Mouse (Mus musculus) midbrain, embryonic 11.5 days (tissue): ENCODE measurements around the gene Ucp2. TPM values are rescaled to one million over a fixed set of nuclear protein-coding genes. Genes with fewer than 3 reads are reported as not detected.

Experiments used
- ATAC-seq: fragments of 200-750 bp; cut with Nextera tagmentation; 2 replicates; pipeline ENCODE4 v1.8.0; 2017; ENCODE audit warnings: moderate TSS enrichment, moderate library complexity; ENCODE audit not compliant: low FRiP score
- DNase-seq: peaks from one replicate; pipeline ENCODE4 v3.0.0; 2015; ENCODE audit warnings: low spot score; ENCODE audit errors: missing footprints
- H3K27ac ChIP-seq: fragments of 300-500 bp; sonication (generic); 2 replicates; pipeline ENCODE4 v1.5.1; 2014; ENCODE audit warnings: low read depth, low read length
- H3K27me3 ChIP-seq: fragments of 300-500 bp; sonication (generic); 2 replicates; pipeline ENCODE4 v1.6.1; 2014; ENCODE audit warnings: mild to moderate bottlenecking, low read length, moderate library complexity, mixed read lengths; ENCODE audit not compliant: control insufficient read depth, insufficient read depth
- H3K36me3 ChIP-seq: fragments of 300-500 bp; sonication (generic); 2 replicates; pipeline ENCODE4 v1.6.1; 2014; ENCODE audit warnings: mild to moderate bottlenecking, low read length, moderate library complexity, mixed read lengths; ENCODE audit not compliant: control insufficient read depth, insufficient read depth
- H3K4me1 ChIP-seq: fragments of 300-500 bp; sonication (generic); 2 replicates; pipeline ENCODE4 v1.6.1; 2014; ENCODE audit warnings: low read length; ENCODE audit not compliant: control insufficient read depth, insufficient read depth
- H3K4me2 ChIP-seq: fragments of 300-500 bp; sonication (generic); 2 replicates; pipeline ENCODE4 v1.6.1; 2014; ENCODE audit warnings: mild to moderate bottlenecking, moderate library complexity
- H3K4me3 ChIP-seq: fragments of 300-500 bp; sonication (generic); 2 replicates; pipeline ENCODE4 v1.5.1; 2014; ENCODE audit warnings: low read depth, low read length
- H3K9ac ChIP-seq: fragments of 300-500 bp; sonication (generic); 2 replicates; pipeline ENCODE4 v1.6.1; 2014; ENCODE audit warnings: low read length
- H3K9me3 ChIP-seq: fragments of 300-500 bp; sonication (generic); 2 replicates; pipeline ENCODE4 v1.6.1; 2016; ENCODE audit warnings: low read length; ENCODE audit not compliant: control insufficient read depth
- WGBS: fragments of 180-500 bp; shearing (Covaris S2); extraction: QIAGEN DNeasy Blood & Tissue Kit; methylation state at CpG from one replicate; pipeline ENCODE4 v1.1.7; 2014; 5-methylcytosine and 5-hydroxymethylcytosine counted together
- polyA plus RNA-seq: library from polyadenylated mRNA; unstranded; fragments of >200 nt; fragmentation: Nextera tagmentation; extraction: Ambion mirVana; gene quantifications from 2 replicates; pipeline ENCODE4 v1.2.1, GENCODE M21; 2014

The Ucp2 gene
- polyA plus RNA-seq, 1 experiment from 2014 or later = 80.4 TPM

- DNase-seq = no peak
- H3K27ac ChIP-seq = no peak overlapping the region
- H3K4me1 ChIP-seq = no peaks in the 10 kb centered on the region
- no peaks in the 10 kb centered on the region for H3K9me3 ChIP-seq
- no peak overlapping the region for H3K4me3 ChIP-seq
- no peak overlapping the region for H3K9ac ChIP-seq
- H3K4me2 ChIP-seq = no peak overlapping the region
- H3K36me3 ChIP-seq = no peaks in the 10 kb centered on the region
- 88% methylated on average over 5 of the region's 5 CpGs for whole genome bisulfite sequencing
- ATAC-seq = no peak
- no peaks in the 10 kb centered on the region for H3K27me3 ChIP-seq
These were observed 37.6 kb downstream of the Ucp2 start for GRCm38 (mm10) chr7:100530766-100531165.

DNA sequence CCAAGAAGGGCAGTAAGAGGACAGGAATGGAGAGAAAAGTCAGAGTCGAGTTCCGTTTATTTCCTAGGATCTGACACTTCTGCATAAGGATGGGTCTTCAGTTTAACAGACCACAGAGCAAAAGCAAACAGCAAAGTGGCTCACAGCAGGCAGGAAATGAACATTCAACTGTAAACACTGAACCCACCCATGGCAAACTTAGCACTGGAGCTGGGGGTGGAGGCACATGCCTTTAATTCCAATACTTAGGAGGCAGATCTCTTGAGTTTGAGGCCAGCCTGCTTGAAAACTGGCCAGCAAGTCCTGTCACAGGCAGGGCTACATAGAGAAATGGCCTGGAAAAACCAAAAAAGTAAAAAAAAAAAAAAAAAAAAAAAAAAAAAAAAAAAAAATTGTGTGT is 40.4 kb downstream of the Ucp2 start:
- Histone ChIP-seq H3K9me3 (no peaks in the 10 kb centered on the region), H3K4me2 (no peak overlapping the region), H3K4me1 (peaks cover 6% of the 10 kb centered on the region), H3K9ac (no peak overlapping the region), H3K27me3 (no peaks in the 10 kb centered on the region), H3K27ac (no peak overlapping the region), H3K4me3 (no peak overlapping the region), H3K36me3 (no peaks in the 10 kb centered on the region)
- DNase-seq (no peak), ATAC-seq (no peak)
- 74% methylated on average over 2 of the region's 2 CpGs for WGBS

- Histone ChIP-seq H3K36me3 (peaks cover 2% of the 10 kb centered on the region), H3K27ac (no peak overlapping the region), H3K27me3 (no peaks in the 10 kb centered on the region), H3K4me1 (peaks cover 6% of the 10 kb centered on the region), H3K4me3 (no peak overlapping the region), H3K9ac (no peak overlapping the region), H3K9me3 (no peaks in the 10 kb centered on the region), H3K4me2 (no peak overlapping the region)
- DNase-seq = no peak
- WGBS = 79% methylated on average over 3 of the region's 3 CpGs
- ATAC-seq = no peak
These were observed 41.1 kb downstream of the Ucp2 start for GRCm38 (mm10) chr7:100534216-100534615.

GRCm38 (mm10) chr7:100535831-100536230 is 42.7 kb downstream of the Ucp2 start:
- H3K27ac ChIP-seq = no peak overlapping the region
- DNase-seq (no peak), ATAC-seq (no peak)
- no peak overlapping the region for H3K4me2 ChIP-seq
- H3K9me3 ChIP-seq = no peaks in the 10 kb centered on the region
- peaks cover 12% of the 10 kb centered on the region for H3K36me3 ChIP-seq
- 82% methylated on average over 2 of the region's 2 CpGs for WGBS
- H3K27me3 ChIP-seq = no peaks in the 10 kb centered on the region; the same call in 1 of the 2 replicates
- no peak overlapping the region for H3K9ac ChIP-seq
- no peak overlapping the region for H3K4me3 ChIP-seq
- peaks cover 6% of the 10 kb centered on the region for H3K4me1 ChIP-seq

DNA sequence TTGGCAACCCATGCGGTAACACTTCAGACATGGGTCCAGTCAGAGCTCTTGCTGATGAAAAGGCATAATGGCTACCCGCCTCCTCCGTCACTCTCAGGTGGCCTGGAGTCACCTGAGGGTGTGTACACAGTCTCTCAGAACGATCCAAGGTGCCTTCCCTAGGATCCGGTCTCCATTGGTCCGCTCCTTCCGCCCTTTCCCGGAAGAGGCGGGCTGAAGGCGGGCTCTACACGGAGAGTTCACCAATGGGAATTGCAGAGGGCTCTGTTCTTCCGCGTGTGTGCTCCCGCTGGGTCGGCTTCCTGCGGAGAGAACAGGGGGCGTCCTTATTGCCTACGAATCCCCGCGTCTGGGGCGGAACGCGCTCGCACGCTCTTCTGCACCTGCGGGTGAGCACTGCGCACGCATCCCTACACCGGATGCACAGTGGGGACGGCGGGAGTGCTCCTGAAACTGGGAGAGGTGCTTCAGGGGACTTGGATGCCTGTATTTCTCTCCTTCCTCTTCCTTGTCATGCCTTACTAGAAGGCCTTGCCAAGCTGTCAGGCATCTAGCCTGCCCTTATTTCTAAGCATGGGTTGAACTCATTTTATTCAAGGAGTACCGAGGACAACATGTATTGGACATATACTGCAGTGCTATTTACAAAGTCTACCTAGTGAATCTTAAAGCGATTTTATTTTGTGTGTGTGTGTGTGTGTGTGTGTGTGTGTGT is 43.8 kb downstream of the Ucp2 start, which contains the start of gene Coa4:
Coa4 (plus strand) TSS at position 268 of the 715 bp plus-strand sequence.
- H3K4me2 ChIP-seq = peak within 1 kb of the TSS; percentile 61
- peak within 1 kb of the TSS; percentile 66 for H3K4me3 ChIP-seq
- ATAC-seq (peak; percentile 100), DNase-seq (peak; percentile 98)
- peak within 1 kb of the TSS; percentile 81 for H3K9ac ChIP-seq
- H3K27me3 ChIP-seq = no peaks in the 10 kb centered on the region; the same call in 1 of the 2 replicates
- under 1% methylated on average over 33 of the region's 33 CpGs for WGBS
- H3K9me3 ChIP-seq = no peaks in the 10 kb centered on the region
- peaks cover 6% of the 10 kb centered on the region for H3K4me1 ChIP-seq
- H3K36me3 ChIP-seq = peaks cover 12% of the 10 kb centered on the region
- no peak within 1 kb of the TSS for H3K27ac ChIP-seq

DNA sequence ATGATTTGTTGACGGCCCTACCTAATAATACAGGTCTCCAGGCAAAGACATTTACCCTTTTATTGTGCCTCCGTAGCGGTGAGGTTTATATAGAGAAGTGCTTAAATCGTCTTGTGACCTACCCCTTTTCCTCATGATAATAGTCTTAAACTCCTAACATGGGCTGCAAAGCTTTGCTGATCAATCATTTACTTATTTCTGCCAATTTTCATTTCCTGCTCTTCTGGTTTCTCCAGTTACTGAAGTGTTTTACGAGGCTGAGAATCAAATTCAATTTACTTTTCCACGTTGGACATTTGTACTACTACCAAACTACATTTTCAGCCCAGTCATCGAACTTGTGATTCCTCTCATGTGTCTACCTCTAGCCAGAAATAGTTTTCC is 44.4 kb downstream of the Ucp2 start:
- H3K4me1 ChIP-seq = peaks cover 6% of the 10 kb centered on the region
- ATAC-seq = no peak
- no peak for DNase-seq
- H3K4me3 ChIP-seq = peak overlapping the region; percentile 66
- H3K9me3 ChIP-seq = no peaks in the 10 kb centered on the region
- peaks cover 12% of the 10 kb centered on the region for H3K36me3 ChIP-seq
- no peak overlapping the region for H3K27ac ChIP-seq
- peak overlapping the region; percentile 81 for H3K9ac ChIP-seq
- H3K4me2 ChIP-seq = peak overlapping the region; percentile 61
- 34% methylated on average over 7 of the region's 7 CpGs for WGBS
- no peaks in the 10 kb centered on the region; the same call in 1 of the 2 replicates for H3K27me3 ChIP-seq

- Histone ChIP-seq H3K4me3 (no peak overlapping the region), H3K36me3 (peaks cover 12% of the 10 kb centered on the region), H3K27ac (no peak overlapping the region), H3K9me3 (no peaks in the 10 kb centered on the region), H3K27me3 (no peaks in the 10 kb centered on the region; the same call in 1 of the 2 replicates), H3K9ac (no peak overlapping the region), H3K4me2 (no peak overlapping the region), H3K4me1 (peaks cover 6% of the 10 kb centered on the region)
- ATAC-seq (no peak), DNase-seq (no peak)
- 96% methylated on average over 9 of the region's 9 CpGs for WGBS
These were observed 46.4 kb downstream of the Ucp2 start for GRCm38 (mm10) chr7:100539516-100539915.

DNA sequence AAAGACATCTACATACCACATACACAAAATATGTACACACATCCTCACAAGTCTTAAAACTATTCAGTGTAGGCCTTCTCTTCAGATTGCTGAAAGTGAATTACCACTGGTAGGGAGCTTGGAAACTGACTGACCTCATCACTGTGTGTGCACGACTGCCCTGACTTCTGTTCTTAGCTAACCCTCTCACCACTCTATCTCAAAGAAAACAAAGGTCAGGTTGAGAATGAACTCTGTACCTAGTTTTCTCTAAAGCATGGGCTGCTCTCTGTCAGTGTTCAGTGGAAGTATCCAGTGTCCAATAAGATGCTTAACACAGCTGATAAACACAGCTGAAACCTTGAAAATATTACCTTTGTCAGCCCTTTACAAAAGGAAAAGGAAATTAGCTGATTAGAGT is 51.3 kb downstream of the Ucp2 start:
- Histone ChIP-seq H3K4me1 (no peaks in the 10 kb centered on the region), H3K36me3 (peaks cover 7% of the 10 kb centered on the region; the same call in 1 of the 2 replicates), H3K4me2 (no peak overlapping the region), H3K27me3 (no peaks in the 10 kb centered on the region; the same call in 1 of the 2 replicates), H3K4me3 (no peak overlapping the region), H3K27ac (no peak overlapping the region), H3K9ac (no peak overlapping the region), H3K9me3 (no peaks in the 10 kb centered on the region)
- DNase-seq (no peak), ATAC-seq (no peak)
- WGBS = 67% methylated on average over 1 of the region's 1 CpGs

DNA sequence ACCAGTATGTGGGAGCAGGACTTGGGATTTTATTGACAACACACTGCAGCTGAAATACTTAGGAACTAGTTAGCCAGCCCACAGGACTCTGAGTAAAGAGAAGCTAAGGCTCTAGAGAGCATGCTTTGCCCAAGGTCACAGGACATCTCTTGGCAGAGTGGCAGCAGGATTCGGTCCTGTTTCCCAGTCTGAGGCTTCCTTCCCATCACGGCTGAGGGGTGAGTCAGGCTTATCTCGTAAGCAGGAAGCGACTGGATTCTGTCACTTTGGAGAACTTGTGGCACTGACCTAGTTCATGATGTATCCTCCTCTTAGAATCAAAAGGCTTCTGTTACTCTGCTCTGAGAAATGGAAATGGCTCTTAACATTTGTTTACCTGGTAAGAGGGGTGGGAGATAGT is 54.5 kb downstream of the Ucp2 start:
- no peaks in the 10 kb centered on the region for H3K36me3 ChIP-seq
- 87% methylated on average over 4 of the region's 4 CpGs for WGBS
- H3K4me1 ChIP-seq = no peaks in the 10 kb centered on the region
- no peaks in the 10 kb centered on the region for H3K9me3 ChIP-seq
- no peak overlapping the region for H3K27ac ChIP-seq
- no peak overlapping the region for H3K4me2 ChIP-seq
- no peaks in the 10 kb centered on the region for H3K27me3 ChIP-seq
- H3K9ac ChIP-seq = no peak overlapping the region
- no peak overlapping the region for H3K4me3 ChIP-seq
- DNase-seq = no peak
- no peak for ATAC-seq
